18 mouse cellular contexts compared by ENCODE assay signal in genomic region chr10:49573514-49573913, GRCm38 (mm10).
"Had no signal": no experiment of that assay in that cellular context is flagged by ENCODE, and none has a peak within 500 bp of the region (broad histone marks: within the 10 kb centered on the region; RNA-seq: fewer than 3 reads in every experiment).

No protein-coding gene starts in this region.

- H3K27me3 ChIP-seq: midbrain, embryonic 13.5 days; neural tube, embryonic 13.5 days; neural tube, embryonic 15.5 days had no signal

- ATAC-seq: midbrain, embryonic 13.5 days; midbrain, embryonic 16.5 days had no signal

- H3K4me3 ChIP-seq: midbrain, embryonic 10.5 days; midbrain, embryonic 13.5 days; myocyte; neural tube, embryonic 13.5 days; neural tube, embryonic 15.5 days had no signal

- H3K36me3 ChIP-seq: midbrain, embryonic 10.5 days; midbrain, embryonic 13.5 days; neural tube, embryonic 15.5 days had no signal

- H3K9me3 ChIP-seq: midbrain, embryonic 10.5 days; midbrain, embryonic 13.5 days; neural tube, embryonic 13.5 days; neural tube, embryonic 15.5 days had no signal

- H3K4me1 ChIP-seq: midbrain, embryonic 10.5 days; midbrain, embryonic 13.5 days; neural tube, embryonic 13.5 days; neural tube, embryonic 15.5 days had no signal

- DNase-seq: lung, adult 18-20 months; lung, embryonic 14.5 days; lung, postnatal 10 days; lung, postnatal 4 days; retina, postnatal 1 day; right cerebral cortex, adult 18-20 months; right cerebral cortex, postnatal 25 days; right cerebral cortex, postnatal 4 days; spleen, adult 18-20 months; thymus, adult 18-20 months; thymus, postnatal 14 days; thymus, postnatal 36 days had no signal

- H3K27ac ChIP-seq: midbrain, embryonic 10.5 days; midbrain, embryonic 13.5 days; neural tube, embryonic 13.5 days; neural tube, embryonic 15.5 days had no signal

- H3K4me2 ChIP-seq: lung, embryonic 14.5 days; midbrain, embryonic 13.5 days; neural tube, embryonic 13.5 days; neural tube, embryonic 15.5 days had no signal

- H3K9ac ChIP-seq: lung, embryonic 14.5 days; midbrain, embryonic 13.5 days; neural tube, embryonic 13.5 days; neural tube, embryonic 15.5 days had no signal
